Comparison of ENCODE assay signal across 19 mouse cellular contexts in genomic region chr14:30178306-30178705, GRCm38 (mm10).
DNase-seq lines count a peak whose midpoint lies in the region; ATAC-seq lines count a peak whose summit lies in the region.
"Had no signal": no experiment of that assay in that cellular context is flagged by ENCODE, and none has a peak within 500 bp of the region (broad histone marks: within the 10 kb centered on the region; RNA-seq: fewer than 3 reads in every experiment).

No protein-coding gene starts in this region.

- H3K4me1 ChIP-seq in limb, embryonic 11.5 days (ENCODE audit: control insufficient read depth, insufficient read depth, low read length), result peaks cover 5% of the 10 kb centered on the region; the same call in 1 of the 2 replicates
- peaks cover 13% of the 10 kb centered on the region for H3K4me1 ChIP-seq in limb, embryonic 10.5 days
- H3K4me1 ChIP-seq in stomach, embryonic 15.5 days, result peaks cover 9% of the 10 kb centered on the region
- no peaks in the 10 kb centered on the region for H3K4me1 ChIP-seq in midbrain, embryonic 14.5 days (ENCODE audit: control insufficient read depth, insufficient read depth, low read length)
- H3K4me1 ChIP-seq: forebrain, embryonic 12.5 days; hindbrain, embryonic 10.5 days; liver, embryonic 12.5 days had no signal

- 71% methylated on average over 4 of the region's 4 CpGs for WGBS in limb, embryonic 11.5 days
- WGBS in limb, embryonic 10.5 days, result 79% methylated on average over 4 of the region's 4 CpGs
- 85% methylated on average over 4 of the region's 4 CpGs for WGBS in stomach, embryonic 15.5 days
- WGBS in midbrain, embryonic 14.5 days, result 77% methylated on average over 4 of the region's 4 CpGs

- H3K36me3 ChIP-seq in limb, embryonic 11.5 days (ENCODE audit: control insufficient read depth, insufficient read depth, low read length), result no peaks in the 10 kb centered on the region
- no peaks in the 10 kb centered on the region for H3K36me3 ChIP-seq in limb, embryonic 10.5 days
- H3K36me3 ChIP-seq in stomach, embryonic 15.5 days, result no peaks in the 10 kb centered on the region
- H3K36me3 ChIP-seq in midbrain, embryonic 14.5 days (ENCODE audit: control insufficient read depth, insufficient read depth, low read length), result no peaks in the 10 kb centered on the region
- H3K36me3 ChIP-seq: embryonic facial prominence, embryonic 13.5 days; forebrain, embryonic 12.5 days; hindbrain, embryonic 10.5 days; limb, embryonic 13.5 days; liver, embryonic 12.5 days; midbrain, embryonic 15.5 days; neural tube, embryonic 12.5 days had no signal

- no peak overlapping the region for H3K4me2 ChIP-seq in limb, embryonic 11.5 days (ENCODE audit: low read depth, severe bottlenecking)
- no peak overlapping the region for H3K4me2 ChIP-seq in stomach, embryonic 15.5 days
- H3K4me2 ChIP-seq in midbrain, embryonic 14.5 days (ENCODE audit: low read length), result no peak overlapping the region
- H3K4me2 ChIP-seq: embryonic facial prominence, embryonic 13.5 days; forebrain, embryonic 12.5 days; limb, embryonic 13.5 days; liver, embryonic 12.5 days; midbrain, embryonic 15.5 days; neural tube, embryonic 12.5 days had no signal

- no peak for ATAC-seq in limb, embryonic 11.5 days (ENCODE audit: insufficient number of reproducible peaks, low FRiP score, low TSS enrichment, low read depth)
- peak; percentile 60; the same call in 1 of the 2 replicates for ATAC-seq in stomach, embryonic 15.5 days (ENCODE audit: insufficient read depth, low FRiP score, low read depth)
- ATAC-seq in midbrain, embryonic 14.5 days (ENCODE audit: low FRiP score, low TSS enrichment), result no peak
- ATAC-seq: liver, embryonic 12.5 days; midbrain, embryonic 15.5 days had no signal

- H3K4me3 ChIP-seq in limb, embryonic 11.5 days (ENCODE audit: low read depth, low read length), result no peak overlapping the region
- H3K4me3 ChIP-seq in limb, embryonic 10.5 days, result no peak overlapping the region
- no peak overlapping the region for H3K4me3 ChIP-seq in stomach, embryonic 15.5 days (replicated peaks)
- H3K4me3 ChIP-seq in midbrain, embryonic 14.5 days (replicated peaks; ENCODE audit: low read depth, low read length), result no peak overlapping the region
- H3K4me3 ChIP-seq: embryonic facial prominence, embryonic 13.5 days; erythroblast, embryonic 14.5 days; forebrain, embryonic 12.5 days; hindbrain, embryonic 10.5 days; limb, embryonic 13.5 days; liver, embryonic 12.5 days; midbrain, embryonic 15.5 days; neural tube, embryonic 12.5 days had no signal

- no peaks in the 10 kb centered on the region for H3K9me3 ChIP-seq in limb, embryonic 11.5 days (ENCODE audit: control insufficient read depth, low read length)
- no peaks in the 10 kb centered on the region for H3K9me3 ChIP-seq in limb, embryonic 10.5 days (replicated peaks)
- no peaks in the 10 kb centered on the region for H3K9me3 ChIP-seq in stomach, embryonic 15.5 days
- H3K9me3 ChIP-seq in midbrain, embryonic 14.5 days (ENCODE audit: control insufficient read depth, low read length), result no peaks in the 10 kb centered on the region
- H3K9me3 ChIP-seq: embryonic facial prominence, embryonic 13.5 days; forebrain, embryonic 12.5 days; hindbrain, embryonic 10.5 days; limb, embryonic 13.5 days; liver, embryonic 12.5 days; midbrain, embryonic 15.5 days; neural tube, embryonic 12.5 days had no signal

- DNase-seq in limb, embryonic 11.5 days (ENCODE audit: low spot score), result peak; percentile 20
- no peak for DNase-seq in limb, embryonic 10.5 days (ENCODE audit: low spot score)
- DNase-seq in adrenal gland, adult 8-10 months, result peak; percentile 53
- DNase-seq in adrenal gland, postnatal 14 days, result peak; percentile 68
- no peak for DNase-seq in right cerebral cortex, postnatal 14 days
- DNase-seq in midbrain, embryonic 14.5 days, result no peak
- DNase-seq: embryo, embryonic 11 days; gastrocnemius, postnatal 25 days; lung, adult 18-20 months; spleen, adult 18-20 months had no signal

- no peak overlapping the region for H3K27ac ChIP-seq in limb, embryonic 11.5 days (replicated peaks; ENCODE audit: low read depth, low read length)
- H3K27ac ChIP-seq in limb, embryonic 10.5 days, result no peak overlapping the region
- no peak overlapping the region; the same call in 1 of the 2 replicates for H3K27ac ChIP-seq in stomach, embryonic 15.5 days
- no peak overlapping the region for H3K27ac ChIP-seq in midbrain, embryonic 14.5 days (replicated peaks; ENCODE audit: low read depth, low read length)
- H3K27ac ChIP-seq: embryonic facial prominence, embryonic 13.5 days; forebrain, embryonic 12.5 days; hindbrain, embryonic 10.5 days; limb, embryonic 13.5 days; liver, embryonic 12.5 days; midbrain, embryonic 15.5 days; neural tube, embryonic 12.5 days had no signal

- no peaks in the 10 kb centered on the region for H3K27me3 ChIP-seq in limb, embryonic 11.5 days (ENCODE audit: control insufficient read depth, insufficient read depth, low read length)
- 0 out of 2 replicates have a peak, but pooled peaks cover 8% of the 10 kb centered on the region for H3K27me3 ChIP-seq in limb, embryonic 10.5 days (ENCODE audit: low read depth, poor library complexity, severe bottlenecking)
- H3K27me3 ChIP-seq in stomach, embryonic 15.5 days (replicated peaks), result no peaks in the 10 kb centered on the region
- no peaks in the 10 kb centered on the region for H3K27me3 ChIP-seq in midbrain, embryonic 14.5 days (ENCODE audit: control insufficient read depth, insufficient read depth, low read length)
- H3K27me3 ChIP-seq: forebrain, embryonic 12.5 days; liver, embryonic 12.5 days; midbrain, embryonic 15.5 days; neural tube, embryonic 12.5 days had no signal

- H3K9ac ChIP-seq in limb, embryonic 11.5 days (ENCODE audit: low read length), result no peak overlapping the region
- no peak overlapping the region for H3K9ac ChIP-seq in stomach, embryonic 15.5 days
- no peak overlapping the region for H3K9ac ChIP-seq in midbrain, embryonic 14.5 days (replicated peaks; ENCODE audit: low read length)
- H3K9ac ChIP-seq: embryonic facial prominence, embryonic 13.5 days; forebrain, embryonic 12.5 days; limb, embryonic 13.5 days; liver, embryonic 12.5 days; midbrain, embryonic 15.5 days; neural tube, embryonic 12.5 days had no signal

Comparison
In these comparisons a context has a peak if more than half of its experiments do, and no peak if none do; other contexts are left out.
1. DNase-seq: peak in limb, embryonic 11.5 days (single experiment), adrenal gland, adult 8-10 months (single experiment) and adrenal gland, postnatal 14 days (single experiment); none in limb, embryonic 10.5 days (single experiment), right cerebral cortex, postnatal 14 days (single experiment) and midbrain, embryonic 14.5 days (single experiment).